Mouse (Mus musculus): ENCODE measurements at regions not wholly inside any gene's neighbourhood (a gene's known extent, or its start where the extent isn't known, plus 50 kb on each side); places are given as distances from the start of the nearest gene placed in this dataset.

GRCm38 (mm10) chr2:78309361-78309760, 363.2 kb upstream of the Cwc22 start:
- H3K27me3 ChIP-seq (replicated peaks) = no peaks in the 10 kb centered on the region
- no peak overlapping the region for H3K4me3 ChIP-seq (replicated peaks in 1 of 3; ENCODE audit: low read depth in 2 of 3, low read length in 2 of 3, poor library complexity in 1 of 3)
- no peak for DNase-seq (ENCODE audit: extremely low read depth)
- H3K9ac ChIP-seq (ENCODE audit: insufficient read depth, low read depth) = no peak overlapping the region
- no peak overlapping the region for H3K27ac ChIP-seq (ENCODE audit: insufficient read depth, low read depth)
- no peaks in the 10 kb centered on the region for H3K36me3 ChIP-seq (replicated peaks in 1 of 2; ENCODE audit: control insufficient read depth in 1 of 2, insufficient read depth in 1 of 2, low read length in 1 of 2)
- no peaks in the 10 kb centered on the region for H3K79me2 ChIP-seq (replicated peaks; ENCODE audit: control insufficient read depth, extremely low read depth, insufficient read depth, poor library complexity, severe bottlenecking)
- dilution Hi-C loops (cut with MboI; ENCODE audit: extremely low pct_ligation_motif_present, extremely low pct_unique_long_range_greater_than_20kb, low sequenced_read_pairs) = no loop called here
- H3K4me1 ChIP-seq (ENCODE audit: control insufficient read depth in 1 of 2, insufficient read depth in 2 of 2) = no peaks in the 10 kb centered on the region
- in situ Hi-C loops (cut with MboI; ENCODE audit: low pct_ligation_motif_present, low pct_unique_long_range_greater_than_20kb, low sequenced_read_pairs) = no loop called here
- TF ChIP-seq USF1 (IDR thresholded peaks at IDR 0.05; ENCODE audit: low read depth, low read length) = no peak
- no peak for TF ChIP-seq MAZ (IDR thresholded peaks at IDR 0.05; ENCODE audit: low read depth, low read length)
- TF ChIP-seq ETS1 (conservative IDR thresholded peaks at IDR 0.05; ENCODE audit: low read depth, low read length) = no peak
- no peak for TF ChIP-seq NRF1 (IDR thresholded peaks at IDR 0.05; ENCODE audit: low read depth, low read length)
- TF ChIP-seq E2F4 (IDR thresholded peaks at IDR 0.05; ENCODE audit: insufficient replicate concordance, low read depth, low read length) = no peak
- TF ChIP-seq PAX5 (IDR thresholded peaks at IDR 0.05; ENCODE audit: low read length) = no peak
- no peak for TF ChIP-seq BHLHE40 (IDR thresholded peaks at IDR 0.05; ENCODE audit: low read depth, low read length)
- TF ChIP-seq ELF1 (IDR thresholded peaks at IDR 0.05; ENCODE audit: low read depth, low read length) = no peak
- no peak for TF ChIP-seq POLR2A (IDR thresholded peaks at IDR 0.05; ENCODE audit: low read depth, low read length)
- no peak for TF ChIP-seq ZNF384 (IDR thresholded peaks at IDR 0.05; ENCODE audit: low read depth, low read length)
- no peak overlapping the region for H3K4me2 ChIP-seq (ENCODE audit: insufficient read depth, low read depth, poor library complexity, severe bottlenecking)
- no peaks in the 10 kb centered on the region for H3K9me3 ChIP-seq (replicated peaks; ENCODE audit: low read length)

DNA sequence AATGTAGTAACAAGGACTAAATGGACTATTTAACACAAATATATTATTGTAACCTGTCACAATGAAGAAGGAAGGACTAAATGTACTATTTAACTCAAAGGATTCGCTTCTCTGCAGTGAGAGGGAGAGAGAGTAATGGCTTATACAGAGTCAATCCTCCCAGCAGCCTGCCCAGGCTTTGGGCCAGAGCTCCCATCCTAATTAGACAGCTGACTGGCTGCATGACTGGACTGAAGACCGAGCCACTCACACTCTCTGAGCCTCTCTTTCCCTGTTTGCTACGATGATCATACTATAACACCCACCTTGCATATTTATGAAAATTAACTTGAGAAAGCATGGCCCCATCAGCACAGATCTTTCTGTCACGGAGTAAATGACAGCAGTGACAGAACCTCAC, 360.7 kb upstream of the Cwc22 start:
- no peak for DNase-seq (ENCODE audit: extremely low read depth)
- TF ChIP-seq ZNF384 (IDR thresholded peaks at IDR 0.05; ENCODE audit: low read depth, low read length) (no peak), KAT2A (IDR thresholded peaks at IDR 0.05; ENCODE audit: insufficient replicate concordance, low read length) (no peak), POLR2A (IDR thresholded peaks at IDR 0.05; ENCODE audit: low read depth, low read length) (no peak), MXI1 (IDR thresholded peaks at IDR 0.05; ENCODE audit: low read depth, low read length) (no peak), TBP (conservative IDR thresholded peaks at IDR 0.05; ENCODE audit: low read depth, low read length) (no peak), ZMIZ1 (IDR thresholded peaks at IDR 0.05; ENCODE audit: low read depth, low read length) (no peak), USF1 (IDR thresholded peaks at IDR 0.05; ENCODE audit: low read depth, low read length) (no peak), JUND (conservative IDR thresholded peaks at IDR 0.05; ENCODE audit: low read depth, low read length) (no peak), NRF1 (IDR thresholded peaks at IDR 0.05; ENCODE audit: low read depth, low read length) (no peak), POLR2AphosphoS2 (IDR thresholded peaks at IDR 0.05; ENCODE audit: low read depth, low read length) (no peak), SIN3A (IDR thresholded peaks at IDR 0.05; ENCODE audit: low read length) (no peak), NELFE (IDR thresholded peaks at IDR 0.05; ENCODE audit: low read depth, low read length) (no peak)
- no peaks in the 10 kb centered on the region for H3K36me3 ChIP-seq (replicated peaks in 1 of 2; ENCODE audit: control insufficient read depth in 1 of 2, insufficient read depth in 1 of 2, low read length in 1 of 2)
- H3K4me3 ChIP-seq (replicated peaks in 1 of 3; ENCODE audit: low read depth in 2 of 3, low read length in 2 of 3, poor library complexity in 1 of 3) = no peak overlapping the region
- no peaks in the 10 kb centered on the region for H3K4me1 ChIP-seq (ENCODE audit: control insufficient read depth in 1 of 2, insufficient read depth in 2 of 2)
- H3K27me3 ChIP-seq (replicated peaks) = no peaks in the 10 kb centered on the region
- H3K4me2 ChIP-seq (ENCODE audit: insufficient read depth, low read depth, poor library complexity, severe bottlenecking) = no peak overlapping the region
- in situ Hi-C loops (cut with MboI; ENCODE audit: low pct_ligation_motif_present, low pct_unique_long_range_greater_than_20kb, low sequenced_read_pairs) = no loop called here
- no peaks in the 10 kb centered on the region for H3K9me3 ChIP-seq (replicated peaks; ENCODE audit: low read length)
- no peaks in the 10 kb centered on the region for H3K79me2 ChIP-seq (replicated peaks; ENCODE audit: control insufficient read depth, extremely low read depth, insufficient read depth, poor library complexity, severe bottlenecking)
- H3K27ac ChIP-seq (ENCODE audit: insufficient read depth, low read depth) = no peak overlapping the region
- no peak overlapping the region for H3K9ac ChIP-seq (ENCODE audit: insufficient read depth, low read depth)
- dilution Hi-C loops (cut with MboI; ENCODE audit: extremely low pct_ligation_motif_present, extremely low pct_unique_long_range_greater_than_20kb, low sequenced_read_pairs) = no loop called here
